Mouse (Mus musculus) liver, adult 2 months (tissue): Measurements from ENCODE around the gene BC067074.

Experiments
- CTCF ChIP-seq: fragments of 200-500 bp; IDR thresholded peaks from 2 replicates; pipeline ENCODE4 v1.5.1; 2011; ENCODE audit warnings: low read depth, low read length, control low read depth
- POLR2A ChIP-seq: fragments of 200-500 bp; IDR thresholded peaks from 2 replicates; pipeline ENCODE4 v1.6.1; 2011; ENCODE audit warnings: low read length, control low read depth; ENCODE audit not compliant: insufficient read depth; ENCODE audit errors: extremely low read depth

DNA sequence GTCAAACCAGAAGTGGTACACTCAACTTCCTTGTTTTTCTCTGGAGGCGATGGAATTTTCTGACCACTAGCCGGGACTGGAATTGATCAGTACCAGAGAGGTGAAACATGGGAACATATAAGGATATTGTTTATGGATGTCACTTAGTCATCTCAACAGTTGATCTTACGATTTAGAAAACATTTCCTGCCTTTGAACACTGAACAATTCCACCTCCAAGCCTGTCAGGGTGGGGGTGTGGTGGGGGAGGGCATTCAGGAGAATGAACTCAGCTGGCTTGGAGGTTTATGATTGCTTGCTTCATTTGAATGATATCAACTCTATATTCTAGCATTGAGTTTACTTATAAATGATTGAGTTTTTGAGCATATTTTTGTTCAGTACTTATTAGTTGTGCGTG is 13.6 kb downstream of the BC067074 start:
- TF ChIP-seq CTCF: no peak
- no peak for TF ChIP-seq POLR2A
